Mouse (Mus musculus) embryonic fibroblast, embryonic 13.5 days (primary cell): ENCODE data around the gene Acbd6.

Experiments
- CTCF ChIP-seq: IDR thresholded peaks from 2 replicates; pipeline ENCODE4 v1.5.1; 2011; ENCODE audit warnings: mild to moderate bottlenecking, control low read depth, low read length, moderate library complexity, borderline replicate concordance; ENCODE audit not compliant: insufficient read depth
- POLR2A ChIP-seq: IDR thresholded peaks from 2 replicates; pipeline ENCODE4 v1.6.1; 2011; ENCODE audit warnings: low read depth, mild to moderate bottlenecking, control low read depth, low read length, moderate library complexity

DNA sequence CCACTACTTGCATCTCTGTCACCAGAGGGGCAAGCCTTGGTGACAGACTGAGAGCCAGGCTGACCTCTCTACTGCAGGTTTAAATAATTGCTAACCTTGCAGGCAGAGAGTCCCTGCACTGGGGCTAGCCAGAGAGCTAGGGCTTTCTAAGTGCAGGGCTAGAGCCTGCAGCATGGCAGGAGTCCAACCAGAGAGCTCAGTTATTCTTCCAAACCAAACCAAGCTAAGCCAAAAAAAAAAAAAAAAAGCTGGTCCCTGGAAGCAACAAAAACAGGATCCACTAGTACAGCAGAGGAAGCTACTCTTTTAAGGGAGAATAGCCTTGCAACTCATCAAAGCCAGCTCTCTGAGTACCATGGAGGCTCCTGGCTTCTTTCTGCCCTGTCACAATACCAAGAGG is 143.0 kb downstream of the Acbd6 start:
- TF ChIP-seq CTCF (no peak), POLR2A (no peak)
